Mouse (Mus musculus) CD4-positive helper T cell, adult 2 months (primary cell): ENCODE data around the gene Supt6.
"Not testable (repeated sequence)": the region's sequence is repeated elsewhere in the genome, so short reads cannot be mapped to it uniquely, and the experiment has no call there.

Experiments used
- DNase-seq: peaks from one replicate; pipeline ENCODE4 v3.0.0-alpha.2; 2012; ENCODE audit warnings: low read depth, missing footprints, low spot score

The Supt6 gene

GRCm38 (mm10) chr11:78223586-78223985 is 22.2 kb downstream of the Supt6 start:
- DNase-seq, result no peak

GRCm38 (mm10) chr11:78215709-78216317 is 30.0 kb downstream of the Supt6 start:
- DNase-seq, result peak; percentile 54

DNA sequence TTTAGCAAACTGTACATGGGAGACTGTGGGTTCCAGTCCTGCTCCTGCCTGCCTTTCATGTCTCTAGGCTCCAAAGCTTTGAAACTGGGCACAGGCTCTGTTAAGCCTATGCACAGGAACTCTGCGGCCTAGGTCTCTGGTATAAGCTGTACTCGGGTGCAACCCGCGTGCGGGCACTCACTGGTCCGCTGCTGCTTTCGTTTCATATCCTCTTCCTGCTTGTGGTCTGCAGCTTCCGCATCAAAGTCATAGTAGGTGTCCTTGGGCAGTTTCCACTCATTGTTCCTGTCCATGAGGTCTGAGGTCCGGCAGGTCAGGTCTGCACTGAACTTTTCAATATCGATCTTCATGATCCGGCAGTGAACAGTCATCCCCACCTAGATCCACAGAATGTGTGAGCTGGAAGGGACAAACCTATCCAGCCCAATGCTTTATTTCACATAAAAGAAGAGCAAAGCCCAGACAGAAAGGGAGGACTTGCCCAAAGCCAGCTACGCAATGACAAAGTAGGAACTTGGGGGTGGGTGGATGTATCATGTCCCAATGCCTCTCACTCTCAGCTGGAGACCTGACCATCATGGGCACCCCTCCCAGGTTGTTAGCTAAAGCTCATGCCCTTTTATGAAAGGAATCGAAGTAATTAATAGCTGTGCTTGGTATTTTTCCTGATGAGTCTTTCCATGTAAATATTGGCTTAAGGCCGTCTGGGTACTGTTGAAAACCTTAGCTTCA is 32.5 kb downstream of the Supt6 start:
- peak; percentile 26 for DNase-seq

GRCm38 (mm10) chr11:78211513-78211912 is 34.3 kb downstream of the Supt6 start:
- no peak for DNase-seq

GRCm38 (mm10) chr11:78210615-78211014 is 35.2 kb downstream of the Supt6 start:
- no peak for DNase-seq

DNA sequence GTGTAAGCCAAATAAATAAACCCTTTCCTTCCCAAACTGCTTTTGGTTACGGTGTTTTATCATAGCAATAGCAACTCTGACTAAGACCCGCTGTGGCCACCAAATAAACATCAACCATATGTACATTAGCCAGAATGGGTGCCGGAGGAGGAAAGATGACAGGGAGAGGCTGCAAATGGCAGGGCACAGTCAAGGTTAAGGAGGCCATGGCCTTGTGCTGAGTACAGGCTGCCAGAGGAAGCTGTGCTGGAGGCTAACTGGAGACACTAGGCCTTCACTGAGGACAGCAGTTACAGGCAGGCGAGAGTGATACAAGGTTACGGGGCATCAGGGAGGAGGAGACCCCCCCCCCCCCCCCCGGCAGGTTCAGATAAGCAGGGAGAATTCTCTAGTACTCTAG is 35.9 kb downstream of the Supt6 start:
- DNase-seq, result no peak

DNA sequence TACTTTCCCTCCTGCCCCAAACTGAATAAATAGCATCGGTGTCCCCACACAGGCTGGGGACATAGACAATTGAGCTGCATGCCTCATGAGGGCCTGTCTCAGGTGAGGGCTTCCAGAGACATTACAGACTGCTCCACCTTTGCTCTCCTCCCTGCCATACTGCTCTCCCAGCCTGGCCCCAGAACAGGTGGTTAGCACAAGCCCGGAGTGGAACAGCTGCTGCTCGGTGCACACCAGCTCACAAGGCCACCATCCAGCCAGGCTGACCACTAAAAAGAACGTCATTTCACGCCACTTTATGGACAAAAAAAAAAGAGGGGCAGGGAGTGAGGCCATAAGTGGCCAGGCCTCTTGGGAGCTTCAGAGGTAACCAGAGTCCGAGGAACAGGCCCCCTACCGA is 38.6 kb downstream of the Supt6 start:
- no peak for DNase-seq

- no peak for DNase-seq
Observed at GRCm38 (mm10) chr11:78205361-78206206, 40.2 kb downstream of the Supt6 start.

DNA sequence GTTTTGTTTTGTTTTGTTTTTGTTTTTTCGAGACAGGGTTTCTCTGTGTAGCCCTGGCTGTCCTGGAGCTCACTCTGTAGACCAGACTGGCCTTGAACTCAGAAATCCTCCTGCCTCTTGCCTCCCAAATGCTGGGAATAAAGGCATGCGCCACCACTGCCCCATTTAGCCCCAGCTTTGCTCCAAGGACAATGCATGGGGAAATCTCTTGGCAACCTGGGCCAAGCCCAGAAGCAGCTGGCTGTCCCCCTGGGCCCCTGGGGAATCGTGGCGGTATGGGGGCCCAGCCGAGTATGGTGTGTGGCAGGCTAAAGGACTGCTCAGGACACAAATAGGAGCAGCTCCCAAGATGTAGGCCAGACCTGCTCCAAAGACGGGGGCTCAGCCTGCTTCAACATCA is 41.5 kb downstream of the Supt6 start:
- no peak for DNase-seq

- no peak for DNase-seq
Observed at GRCm38 (mm10) chr11:78202372-78202771, 43.4 kb downstream of the Supt6 start.

DNA sequence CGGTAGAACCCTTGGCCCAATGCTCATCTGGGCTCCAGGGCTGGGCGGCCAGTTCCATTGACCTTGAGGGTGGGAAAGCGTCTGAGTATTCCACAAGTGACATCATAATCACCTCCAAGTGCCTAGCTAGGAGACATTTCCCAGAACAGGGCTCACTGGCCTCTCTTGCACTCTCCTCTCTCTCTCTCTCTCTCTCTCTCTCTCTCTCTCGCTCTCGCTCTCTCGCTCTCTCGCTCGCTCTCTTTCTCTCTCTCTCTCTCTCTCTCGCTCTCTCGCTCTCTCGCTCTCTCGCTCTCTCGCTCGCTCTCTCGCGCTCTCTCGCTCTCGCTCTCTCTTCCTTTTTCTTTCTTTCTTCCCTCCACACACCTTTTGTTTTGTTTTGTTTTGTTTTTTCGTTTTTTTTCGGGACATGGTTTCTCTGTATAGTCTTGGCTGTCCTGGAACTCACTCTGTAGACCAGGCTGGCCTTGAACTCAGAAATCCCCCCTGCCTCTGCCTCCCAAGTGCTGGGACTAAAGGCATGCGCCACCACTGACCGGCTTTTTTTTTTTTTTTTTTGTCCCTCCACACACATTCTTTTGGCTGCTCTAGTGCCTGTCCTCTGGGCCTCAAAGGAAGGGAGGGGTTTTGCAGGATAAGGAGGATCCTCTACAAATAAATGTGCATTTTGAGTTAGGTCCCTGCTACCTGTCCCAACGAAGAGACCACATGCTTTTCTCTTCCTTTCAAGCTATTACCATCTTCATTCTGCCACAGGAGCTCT is 50.5 kb downstream of the Supt6 start:
- DNase-seq, result no peak

DNA sequence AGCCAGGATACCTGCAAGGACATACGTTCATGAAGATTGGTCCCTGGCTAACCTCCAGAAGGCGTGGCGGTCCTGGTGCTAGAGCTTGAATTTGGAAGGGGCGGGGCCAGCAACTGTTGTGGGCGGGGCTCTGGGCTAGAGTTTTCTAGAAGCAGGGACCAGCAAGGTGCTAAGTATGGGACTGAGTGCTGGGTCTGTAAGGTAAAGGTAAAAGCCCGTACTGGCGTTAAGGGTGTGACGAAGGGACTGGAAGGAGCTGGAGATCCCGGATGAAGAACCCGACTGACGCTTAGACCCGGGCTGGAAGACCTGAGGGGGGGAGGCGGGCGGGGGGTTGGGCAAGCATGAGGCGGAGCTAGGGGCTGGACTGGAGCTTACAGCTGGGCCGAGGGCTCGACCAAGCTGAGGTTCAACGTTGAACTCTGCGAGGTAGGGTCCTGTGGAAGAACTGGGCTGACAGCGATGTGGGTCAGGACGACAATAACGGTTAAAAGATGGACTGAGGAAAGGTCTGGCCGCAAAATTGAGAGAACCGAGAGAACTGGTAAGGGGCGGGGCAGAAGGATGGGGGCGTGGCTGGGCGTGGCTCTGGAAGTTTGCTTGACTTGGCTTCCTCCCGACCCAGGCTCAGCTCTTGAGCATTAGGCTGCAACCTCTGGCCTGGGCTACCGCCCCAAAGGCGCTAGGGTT is 51.2 kb downstream of the Supt6 start:
- peak; percentile 65 for DNase-seq

- DNase-seq, result no peak
Observed at GRCm38 (mm10) chr11:78193113-78193512, 52.7 kb downstream of the Supt6 start, which contains the start of gene Proca1. Gene Proca1 (plus strand): TSS chr11:78193392.

GRCm38 (mm10) chr11:78190041-78190440 is 55.7 kb downstream of the Supt6 start:
- no peak for DNase-seq

GRCm38 (mm10) chr11:78189234-78190040 is 56.4 kb downstream of the Supt6 start:
- DNase-seq, result peak; percentile 52

GRCm38 (mm10) chr11:78188331-78189233 is 57.2 kb downstream of the Supt6 start, which contains the start of gene Rab34:
Gene Rab34 (plus strand): TSS chr11:78188430.
- DNase-seq, result peak; percentile 37

DNA sequence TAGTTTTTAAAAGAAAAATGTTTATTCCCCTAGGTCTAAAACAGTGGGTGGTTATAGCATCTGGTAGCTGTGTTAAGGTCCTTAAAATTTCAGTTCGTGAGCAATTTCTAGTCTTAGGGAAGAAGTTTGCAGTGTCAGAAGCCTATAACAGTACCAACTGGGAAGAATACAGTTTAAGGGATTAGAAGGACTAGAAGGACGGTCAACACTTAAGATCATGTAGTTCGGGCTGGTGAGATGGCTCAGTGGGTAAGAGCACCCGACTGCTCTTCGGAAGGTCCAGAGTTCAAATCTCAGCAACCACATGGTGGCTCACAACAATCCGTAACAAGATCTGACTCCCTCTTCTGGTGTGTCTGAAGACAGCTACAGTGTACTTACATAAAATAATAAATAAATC is 61.1 kb downstream of the Supt6 start:
- not testable (repeated sequence) for DNase-seq

- DNase-seq, result no peak
Observed at GRCm38 (mm10) chr11:78183884-78184514, 61.8 kb downstream of the Supt6 start.
